Mouse (Mus musculus): ENCODE data around the gene Trim54.
A peak's percentile ranks its signal among the peaks of the same experiment; 100 is the strongest.

Gene Trim54

GRCm38 (mm10) chr5:31116354-31116753 is at the start of gene Trim54:
Gene Trim54, plus strand, starts transcription at chr5:31116712.
- no peak for DNase-seq (ENCODE audit: low spot score in 2 of 2)

- DNase-seq (ENCODE audit: low spot score in 2 of 2): no peak
These were observed 46.7 kb upstream of the Trim54 start for GRCm38 (mm10) chr5:31069810-31070209.

GRCm38 (mm10) chr5:31071059-31071458 is 45.5 kb upstream of the Trim54 start:
- no peak for DNase-seq (ENCODE audit: low spot score in 2 of 2)

- DNase-seq (ENCODE audit: low spot score in 2 of 2): no peak
These were observed 44.7 kb upstream of the Trim54 start for GRCm38 (mm10) chr5:31071821-31072220.

GRCm38 (mm10) chr5:31073176-31073575 is 43.3 kb upstream of the Trim54 start:
- no peak for DNase-seq (ENCODE audit: low spot score in 2 of 2)

GRCm38 (mm10) chr5:31076346-31076745 is 40.2 kb upstream of the Trim54 start:
- no peak for DNase-seq (ENCODE audit: low spot score in 2 of 2)

- DNase-seq (ENCODE audit: low spot score in 2 of 2): no peak
These were observed 36.3 kb upstream of the Trim54 start for GRCm38 (mm10) chr5:31080059-31080794.

- DNase-seq (ENCODE audit: low spot score in 2 of 2): no peak
These were observed 35.7 kb upstream of the Trim54 start for GRCm38 (mm10) chr5:31080795-31081164.

GRCm38 (mm10) chr5:31081386-31081785 is 35.1 kb upstream of the Trim54 start:
- peak; percentile 22 to 29 for DNase-seq (ENCODE audit: low spot score in 2 of 2)

- peak; percentile 65 to 75 for DNase-seq (ENCODE audit: low spot score in 2 of 2)
These were observed 34.2 kb upstream of the Trim54 start for GRCm38 (mm10) chr5:31082355-31082754.

- DNase-seq (ENCODE audit: low spot score in 2 of 2): peak; percentile 44 to 48
These were observed 33.4 kb upstream of the Trim54 start for GRCm38 (mm10) chr5:31082935-31083625.

GRCm38 (mm10) chr5:31083949-31084348 is 32.6 kb upstream of the Trim54 start:
- peak; percentile 56 to 59 for DNase-seq (ENCODE audit: low spot score in 2 of 2)

- no peak for DNase-seq (ENCODE audit: low spot score in 2 of 2)
These were observed 29.9 kb upstream of the Trim54 start for GRCm38 (mm10) chr5:31086606-31087005.

GRCm38 (mm10) chr5:31087131-31087530 is 29.4 kb upstream of the Trim54 start:
- DNase-seq (ENCODE audit: low spot score in 2 of 2): no peak

GRCm38 (mm10) chr5:31092231-31092975 is 24.1 kb upstream of the Trim54 start:
- no peak for DNase-seq (ENCODE audit: low spot score in 2 of 2)

- peak; percentile 27 for DNase-seq (ENCODE audit: low spot score in 2 of 2)
These were observed 23.1 kb upstream of the Trim54 start for GRCm38 (mm10) chr5:31093151-31094041.

- DNase-seq (ENCODE audit: low spot score in 2 of 2): no peak
These were observed 22.3 kb upstream of the Trim54 start for GRCm38 (mm10) chr5:31094100-31094798.

- DNase-seq (ENCODE audit: low spot score in 2 of 2): peak; percentile 73 to 77
These were observed 21.5 kb upstream of the Trim54 start for GRCm38 (mm10) chr5:31094799-31095691.

GRCm38 (mm10) chr5:31095711-31096480 is 20.6 kb upstream of the Trim54 start:
- no peak for DNase-seq (ENCODE audit: low spot score in 2 of 2)

Measured in spleen, postnatal 36 days (tissue).